Mouse (Mus musculus) erythroblast, embryonic 14.5 days (primary cell): ENCODE measurements around the gene Cep128.

ENCODE experiments used
- GATA1 ChIP-seq: IDR thresholded peaks from 2 replicates; pipeline ENCODE4 v1.6.1; 2012; ENCODE audit warnings: low read length, inconsistent platforms, mixed read lengths
- TAL1 ChIP-seq: IDR thresholded peaks from 3 replicates; pipeline ENCODE4 v1.6.1; 2012; ENCODE audit warnings: low read length, inconsistent platforms, mixed read lengths

GRCm38 (mm10) chr12:91412461-91413182 is 28.4 kb upstream of the Cep128 start:
- TF ChIP-seq TAL1 (no peak), GATA1 (no peak)
